ENCODE assay signal across 8 mouse cellular contexts in the genomic region with DNA sequence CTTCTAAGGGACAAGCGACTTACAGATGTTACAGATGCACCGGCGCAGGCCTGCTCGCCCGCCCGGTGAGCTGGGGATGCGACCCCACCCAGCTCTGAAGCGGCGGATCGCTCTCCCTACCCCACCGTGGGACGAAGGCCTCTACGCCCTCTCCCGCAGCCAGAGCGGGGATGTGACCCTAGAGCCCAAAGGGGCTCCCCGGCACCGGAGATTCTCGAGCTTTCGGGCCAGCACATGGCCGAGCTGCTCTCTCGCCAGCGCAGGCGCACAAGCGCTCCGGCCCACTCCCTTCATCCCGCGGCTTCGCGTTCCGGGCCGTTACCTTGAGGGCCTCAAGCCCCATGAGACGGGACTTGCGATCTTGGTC. TPM values are rescaled to one million over a fixed set of nuclear protein-coding genes. Genes with fewer than 3 reads are reported as not detected.
DNase-seq lines count a peak whose midpoint lies in the region; ATAC-seq and TF ChIP-seq lines count a peak whose summit lies in the region.

No protein-coding gene starts in this region.

- no peak for TF ChIP-seq CTCF in cerebellum, adult 2 months (IDR thresholded peaks at IDR 0.05; ENCODE audit: borderline replicate concordance, insufficient read depth, low read depth, low read length)
- TF ChIP-seq CTCF in liver, postnatal 0 days (IDR thresholded peaks at IDR 0.05; ENCODE audit: low read depth), result no peak

- WGBS in cerebellum, adult 2 months, result under 1% methylated on average over 33 of the region's 33 CpGs
- under 1% methylated on average over 33 of the region's 33 CpGs for WGBS in forebrain, embryonic 14.5 days
- 0% methylated on average over 33 of the region's 33 CpGs for WGBS in liver, postnatal 0 days (ENCODE audit: insufficient replicate concordance)

- no peaks in the 10 kb centered on the region for H3K9me3 ChIP-seq in forebrain, embryonic 14.5 days (replicated peaks; ENCODE audit: control insufficient read depth, low read length)
- no peaks in the 10 kb centered on the region for H3K9me3 ChIP-seq in liver, postnatal 0 days (ENCODE audit: low read length)

- no peaks in the 10 kb centered on the region for H3K27me3 ChIP-seq in cerebellum, adult 2 months (ENCODE audit: control insufficient read depth, insufficient read depth, low read length)
- no peaks in the 10 kb centered on the region for H3K27me3 ChIP-seq in forebrain, embryonic 14.5 days (replicated peaks; ENCODE audit: control insufficient read depth, insufficient read depth, low read length)
- H3K27me3 ChIP-seq in liver, postnatal 0 days (ENCODE audit: insufficient read depth, low read length), result no peaks in the 10 kb centered on the region

- no peak for TF ChIP-seq POLR2A in cerebellum, adult 2 months (IDR thresholded peaks at IDR 0.05; ENCODE audit: borderline replicate concordance, insufficient read depth, low read length)

- no peak for TF ChIP-seq EP300 in liver, postnatal 0 days (IDR thresholded peaks at IDR 0.05; ENCODE audit: low read depth)

- H3K36me3 ChIP-seq in forebrain, embryonic 14.5 days (ENCODE audit: control insufficient read depth, insufficient read depth, low read length), result peaks cover 20% of the 10 kb centered on the region
- H3K36me3 ChIP-seq in liver, postnatal 0 days (replicated peaks; ENCODE audit: insufficient read depth, low read length), result peaks cover 11% of the 10 kb centered on the region; the same call in 1 of the 2 replicates

- no peaks in the 10 kb centered on the region; the same call in none of the 2 replicates for H3K4me1 ChIP-seq in cerebellum, adult 2 months (ENCODE audit: control insufficient read depth, insufficient read depth, low read length)
- peaks cover 27% of the 10 kb centered on the region for H3K4me1 ChIP-seq in forebrain, embryonic 14.5 days (ENCODE audit: control insufficient read depth, insufficient read depth, low read length)
- H3K4me1 ChIP-seq in liver, postnatal 0 days (ENCODE audit: insufficient read depth), result peaks cover 28% of the 10 kb centered on the region

- ATAC-seq in forebrain, embryonic 14.5 days, result peak; percentile 74
- ATAC-seq in liver, postnatal 0 days, result peak; percentile 73

- no peak for DNase-seq in cerebellum, adult 2 months
- DNase-seq in cerebellum, adult 11 months, result no peak
- DNase-seq in 416B (ENCODE audit: low read depth), result peak; percentile 47
- DNase-seq in forebrain, embryonic 14.5 days (ENCODE audit: low spot score), result no peak
- DNase-seq in liver, postnatal 0 days, result no peak
- DNase-seq in adrenal gland, postnatal 36 days, result no peak
- no peak for DNase-seq in thymus, postnatal 0 days (ENCODE audit: low spot score)
- no peak for DNase-seq in urinary bladder, postnatal 10 days (ENCODE audit: low spot score)

- H3K4me2 ChIP-seq in forebrain, embryonic 14.5 days (ENCODE audit: low read length), result peak overlapping the region; percentile 96
- H3K4me2 ChIP-seq in liver, postnatal 0 days (ENCODE audit: low read depth, low read length), result peak overlapping the region; percentile 99

- H3K27ac ChIP-seq in cerebellum, adult 2 months (ENCODE audit: insufficient read depth, low read length), result peak overlapping the region; percentile 81
- H3K27ac ChIP-seq in forebrain, embryonic 14.5 days (ENCODE audit: low read depth, low read length), result peak overlapping the region; percentile 94
- H3K27ac ChIP-seq in liver, postnatal 0 days (ENCODE audit: low read depth), result peak overlapping the region; percentile 91

- H3K9ac ChIP-seq in forebrain, embryonic 14.5 days (ENCODE audit: low read length), result peak overlapping the region; percentile 96
- H3K9ac ChIP-seq in liver, postnatal 0 days (replicated peaks), result peak overlapping the region; percentile 96

- peak overlapping the region; percentile 97 for H3K4me3 ChIP-seq in cerebellum, adult 2 months (replicated peaks; ENCODE audit: insufficient read depth, low read depth, low read length)
- H3K4me3 ChIP-seq in forebrain, embryonic 14.5 days (ENCODE audit: low read depth, low read length), result peak overlapping the region; percentile 92
- peak overlapping the region; percentile 94 for H3K4me3 ChIP-seq in liver, postnatal 0 days (ENCODE audit: low read depth, low read length)

RNA-seq across cellular contexts. Expression of a gene that starts 0.3 kb away (rescaled TPM):
- polyA plus RNA-seq in cerebellum, adult 2 months (2012; rRNA removed), result 220 and 228 TPM in 2 replicates
- polyA plus RNA-seq in forebrain, embryonic 14.5 days (2014; fragmentation: Nextera tagmentation; extraction: Ambion mirVana), result 646 and 673 TPM in 2 replicates
- polyA plus RNA-seq in liver, postnatal 0 days (2015; fragmentation: Nextera tagmentation; extraction: Ambion mirVana), result 164 and 168 TPM in 2 replicates
- total RNA-seq in adrenal gland, postnatal 36 days (2021), result 100 to 1,000 TPM; 318 to 346 TPM
- 463 and 505 TPM in 2 replicates for polyA plus RNA-seq in thymus, postnatal 0 days (2015; fragmentation: Nextera tagmentation; extraction: Ambion mirVana)

RNA-seq across cellular contexts. Expression of a gene that starts 0.4 kb away (rescaled TPM):
- 15.2 and 15.9 TPM in 2 replicates for polyA plus RNA-seq in cerebellum, adult 2 months (2012; rRNA removed)
- 11.5 and 13.3 TPM in 2 replicates for polyA plus RNA-seq in forebrain, embryonic 14.5 days (2014; fragmentation: Nextera tagmentation; extraction: Ambion mirVana)
- 9.3 and 12.1 TPM in 2 replicates for polyA plus RNA-seq in liver, postnatal 0 days (2015; fragmentation: Nextera tagmentation; extraction: Ambion mirVana)
- 10 to 100 TPM; 22.4 to 25.2 TPM for total RNA-seq in adrenal gland, postnatal 36 days (2021)
- 14.9 TPM in 2 replicates for polyA plus RNA-seq in thymus, postnatal 0 days (2015; fragmentation: Nextera tagmentation; extraction: Ambion mirVana)

RNA-seq across cellular contexts. Expression of a gene that starts 36.1 kb away (rescaled TPM):
- polyA plus RNA-seq in cerebellum, adult 2 months (2012; rRNA removed), result 17.1 and 19.4 TPM in 2 replicates
- 6.5 and 9.8 TPM in 2 replicates for polyA plus RNA-seq in forebrain, embryonic 14.5 days (2014; fragmentation: Nextera tagmentation; extraction: Ambion mirVana)
- 112 and 113 TPM in 2 replicates for polyA plus RNA-seq in liver, postnatal 0 days (2015; fragmentation: Nextera tagmentation; extraction: Ambion mirVana)
- total RNA-seq in adrenal gland, postnatal 36 days (2021), result 100 to 1,000 TPM; 117 to 206 TPM
- polyA plus RNA-seq in thymus, postnatal 0 days (2015; fragmentation: Nextera tagmentation; extraction: Ambion mirVana), result 2.8 and 3.0 TPM in 2 replicates
